Mouse (Mus musculus): Measurements from ENCODE around the gene Fam71b. TPM values are rescaled to one million over a fixed set of nuclear protein-coding genes. Genes with fewer than 3 reads are reported as not detected.

The Fam71b gene
- polyA plus RNA-seq, 1 experiment from 2014 or later: not detected

DNA sequence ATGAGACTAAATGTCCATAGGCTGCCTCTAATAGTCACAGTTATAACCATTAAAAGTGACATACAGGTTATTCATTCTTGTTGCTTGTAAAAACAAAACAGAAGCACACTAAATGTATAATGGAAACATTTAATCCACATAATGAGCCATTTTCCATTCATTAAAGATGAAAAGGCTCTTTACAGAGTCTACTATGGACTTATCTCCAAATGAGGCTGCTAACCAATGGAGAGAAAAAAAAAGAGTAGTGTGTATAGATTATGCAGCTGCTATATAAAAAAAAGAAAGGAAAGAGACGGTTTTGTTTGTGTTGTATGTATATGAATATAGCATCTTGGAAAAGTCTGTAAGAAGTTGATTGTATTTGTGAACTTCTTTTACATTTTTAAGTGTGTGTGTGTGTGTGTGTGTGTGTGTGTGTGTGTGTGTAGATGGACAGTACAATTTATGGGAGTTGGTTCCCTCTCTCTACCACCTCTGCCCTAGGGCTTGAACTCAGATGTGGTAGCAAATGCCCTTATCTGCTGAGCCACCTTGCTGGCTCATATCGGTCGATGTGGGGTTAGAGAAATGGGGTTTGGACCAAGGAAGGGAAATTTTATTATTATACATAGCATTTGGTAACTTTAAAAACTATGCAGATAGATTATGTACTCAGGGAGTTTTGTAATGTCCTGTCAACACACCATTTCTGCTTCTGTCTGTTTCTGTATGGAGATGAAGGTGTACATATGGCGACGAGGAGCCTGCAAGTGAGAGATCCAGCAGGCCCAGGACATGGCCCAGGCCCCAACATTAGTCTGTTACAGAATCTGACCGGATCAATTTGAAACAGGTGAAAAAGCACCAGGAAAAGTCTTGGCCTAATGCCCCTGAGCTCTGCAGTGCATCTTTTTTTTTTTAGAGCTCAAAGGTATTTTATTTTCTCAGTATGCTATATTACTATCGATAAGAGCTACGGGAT, 18.3 kb upstream of the Fam71b start:
- no peaks in the 10 kb centered on the region for H3K9me3 ChIP-seq (replicated peaks; ENCODE audit: control insufficient read depth, low read length, poor library complexity, severe bottlenecking)
- no peaks in the 10 kb centered on the region for H3K4me1 ChIP-seq (ENCODE audit: control insufficient read depth, insufficient read depth, low read length)
- no peak overlapping the region for H3K9ac ChIP-seq (ENCODE audit: low read depth, low read length)
- H3K4me3 ChIP-seq (ENCODE audit: low read depth, low read length): no peak overlapping the region
- H3K36me3 ChIP-seq (ENCODE audit: control insufficient read depth, insufficient read depth, low read length): no peaks in the 10 kb centered on the region
- H3K4me2 ChIP-seq (ENCODE audit: low read length): no peak overlapping the region
- H3K27ac ChIP-seq (ENCODE audit: low read length): no peak overlapping the region
- 92% methylated on average over 8 of the region's 8 CpGs for WGBS
- ATAC-seq: no peak
- no peaks in the 10 kb centered on the region for H3K27me3 ChIP-seq (ENCODE audit: control insufficient read depth, insufficient read depth, low read depth, low read length)

- no peaks in the 10 kb centered on the region for H3K27me3 ChIP-seq (ENCODE audit: control insufficient read depth, insufficient read depth, low read depth, low read length)
- 89% methylated on average over 7 of the region's 7 CpGs for WGBS
- H3K9ac ChIP-seq (ENCODE audit: low read depth, low read length): no peak overlapping the region
- ATAC-seq: no peak
- H3K27ac ChIP-seq (ENCODE audit: low read length): no peak overlapping the region
- H3K36me3 ChIP-seq (ENCODE audit: control insufficient read depth, insufficient read depth, low read length): no peaks in the 10 kb centered on the region
- H3K4me2 ChIP-seq (ENCODE audit: low read length): no peak overlapping the region
- no peak overlapping the region for H3K4me3 ChIP-seq (ENCODE audit: low read depth, low read length)
- H3K9me3 ChIP-seq (replicated peaks; ENCODE audit: control insufficient read depth, low read length, poor library complexity, severe bottlenecking): no peaks in the 10 kb centered on the region
- no peaks in the 10 kb centered on the region for H3K4me1 ChIP-seq (ENCODE audit: control insufficient read depth, insufficient read depth, low read length)
Observed at GRCm38 (mm10) chr11:46380097-46380675, 16.2 kb upstream of the Fam71b start.

DNA sequence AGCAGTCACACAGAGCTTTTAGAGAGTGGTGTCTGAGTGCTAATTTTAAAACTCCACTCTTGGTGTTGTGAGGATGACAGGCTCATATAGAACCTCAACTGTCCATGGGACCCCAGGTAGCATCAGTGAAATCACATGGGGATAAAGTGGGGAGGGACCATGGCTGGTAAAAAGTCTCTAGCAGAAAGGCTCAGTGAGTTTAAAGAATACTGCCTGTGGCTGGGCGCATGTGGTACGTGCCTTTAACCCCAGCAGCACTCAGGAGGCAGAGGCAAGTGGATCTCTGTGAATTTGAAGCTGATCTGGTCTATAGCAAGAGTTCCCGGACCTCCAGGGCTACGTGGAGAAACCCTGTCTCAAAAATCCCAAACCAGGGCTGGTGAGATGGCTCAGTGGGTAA, 13.9 kb upstream of the Fam71b start:
- Histone ChIP-seq H3K27ac (ENCODE audit: low read length) (no peak overlapping the region), H3K4me3 (ENCODE audit: low read depth, low read length) (no peak overlapping the region), H3K36me3 (ENCODE audit: control insufficient read depth, insufficient read depth, low read length) (no peaks in the 10 kb centered on the region), H3K27me3 (ENCODE audit: control insufficient read depth, insufficient read depth, low read depth, low read length) (no peaks in the 10 kb centered on the region), H3K4me2 (ENCODE audit: low read length) (no peak overlapping the region), H3K9me3 (replicated peaks; ENCODE audit: control insufficient read depth, low read length, poor library complexity, severe bottlenecking) (no peaks in the 10 kb centered on the region), H3K9ac (ENCODE audit: low read depth, low read length) (no peak overlapping the region), H3K4me1 (ENCODE audit: control insufficient read depth, insufficient read depth, low read length) (no peaks in the 10 kb centered on the region)
- no peak for ATAC-seq
- WGBS: 90% methylated on average over 4 of the region's 4 CpGs

DNA sequence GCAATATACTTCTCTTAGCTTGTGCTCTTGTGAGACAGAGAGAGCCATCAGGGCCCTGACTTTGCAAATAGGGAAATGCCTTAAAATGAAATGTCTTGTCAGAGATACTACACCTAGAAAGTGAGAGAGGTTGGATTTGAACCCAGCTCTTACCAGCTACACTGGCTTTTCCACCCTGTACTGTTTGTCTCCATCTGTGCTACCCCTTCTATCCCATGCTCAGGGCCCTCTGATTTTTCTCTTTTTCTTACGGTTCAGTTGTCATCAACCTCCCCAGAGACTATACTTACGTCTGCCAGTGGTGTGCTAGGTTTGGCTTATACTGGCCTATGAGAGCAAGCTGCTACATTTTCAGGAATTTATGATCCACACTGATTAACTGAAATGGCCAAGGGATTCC, 11.4 kb upstream of the Fam71b start:
- no peak overlapping the region for H3K4me2 ChIP-seq (ENCODE audit: low read length)
- H3K27ac ChIP-seq (ENCODE audit: low read length): no peak overlapping the region
- no peaks in the 10 kb centered on the region for H3K9me3 ChIP-seq (replicated peaks; ENCODE audit: control insufficient read depth, low read length, poor library complexity, severe bottlenecking)
- ATAC-seq: no peak
- H3K9ac ChIP-seq (ENCODE audit: low read depth, low read length): no peak overlapping the region
- no peak overlapping the region for H3K4me3 ChIP-seq (ENCODE audit: low read depth, low read length)
- no peaks in the 10 kb centered on the region for H3K27me3 ChIP-seq (ENCODE audit: control insufficient read depth, insufficient read depth, low read depth, low read length)
- no peaks in the 10 kb centered on the region for H3K4me1 ChIP-seq (ENCODE audit: control insufficient read depth, insufficient read depth, low read length)
- H3K36me3 ChIP-seq (ENCODE audit: control insufficient read depth, insufficient read depth, low read length): no peaks in the 10 kb centered on the region
- 90% methylated on average over 2 of the region's 2 CpGs for WGBS

- no peak overlapping the region for H3K27ac ChIP-seq (ENCODE audit: low read length)
- 89% methylated on average over 8 of the region's 8 CpGs for WGBS
- H3K9me3 ChIP-seq (replicated peaks; ENCODE audit: control insufficient read depth, low read length, poor library complexity, severe bottlenecking): no peaks in the 10 kb centered on the region
- H3K36me3 ChIP-seq (ENCODE audit: control insufficient read depth, insufficient read depth, low read length): no peaks in the 10 kb centered on the region
- H3K4me1 ChIP-seq (ENCODE audit: control insufficient read depth, insufficient read depth, low read length): no peaks in the 10 kb centered on the region
- no peak overlapping the region for H3K9ac ChIP-seq (ENCODE audit: low read depth, low read length)
- no peak overlapping the region for H3K4me2 ChIP-seq (ENCODE audit: low read length)
- no peak for ATAC-seq
- no peak overlapping the region for H3K4me3 ChIP-seq (ENCODE audit: low read depth, low read length)
- H3K27me3 ChIP-seq (ENCODE audit: control insufficient read depth, insufficient read depth, low read depth, low read length): no peaks in the 10 kb centered on the region
Observed at GRCm38 (mm10) chr11:46386556-46386955, 9.8 kb upstream of the Fam71b start.

GRCm38 (mm10) chr11:46387061-46387460, 9.3 kb upstream of the Fam71b start:
- H3K4me2 ChIP-seq (ENCODE audit: low read length): no peak overlapping the region
- H3K27me3 ChIP-seq (ENCODE audit: control insufficient read depth, insufficient read depth, low read depth, low read length): no peaks in the 10 kb centered on the region
- WGBS: 95% methylated on average over 8 of the region's 8 CpGs
- H3K4me3 ChIP-seq (ENCODE audit: low read depth, low read length): no peak overlapping the region
- ATAC-seq: no peak
- no peak overlapping the region for H3K9ac ChIP-seq (ENCODE audit: low read depth, low read length)
- no peaks in the 10 kb centered on the region for H3K4me1 ChIP-seq (ENCODE audit: control insufficient read depth, insufficient read depth, low read length)
- H3K27ac ChIP-seq (ENCODE audit: low read length): no peak overlapping the region
- no peaks in the 10 kb centered on the region for H3K9me3 ChIP-seq (replicated peaks; ENCODE audit: control insufficient read depth, low read length, poor library complexity, severe bottlenecking)
- H3K36me3 ChIP-seq (ENCODE audit: control insufficient read depth, insufficient read depth, low read length): no peaks in the 10 kb centered on the region

DNA sequence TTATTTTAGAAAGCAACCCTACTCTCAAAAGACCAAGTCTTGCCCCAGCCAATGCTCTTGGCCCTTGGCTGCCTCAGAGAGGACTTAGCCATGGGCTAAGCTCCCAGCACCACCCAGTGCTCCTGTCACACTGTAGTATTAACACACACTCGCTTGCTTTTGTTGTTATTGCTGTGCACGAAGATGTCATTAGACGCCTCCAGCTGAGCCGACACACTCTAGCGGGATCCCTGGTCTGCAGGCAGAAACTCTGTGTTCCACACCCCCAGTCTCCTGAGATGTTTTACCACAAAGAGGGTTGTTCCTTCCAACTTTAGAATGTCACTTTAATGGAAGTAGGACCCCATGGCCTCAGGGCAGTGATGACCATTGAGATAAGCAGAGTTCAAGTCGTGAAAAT, 7.9 kb upstream of the Fam71b start:
- Histone ChIP-seq H3K4me1 (ENCODE audit: control insufficient read depth, insufficient read depth, low read length) (no peaks in the 10 kb centered on the region), H3K36me3 (ENCODE audit: control insufficient read depth, insufficient read depth, low read length) (no peaks in the 10 kb centered on the region), H3K4me2 (ENCODE audit: low read length) (no peak overlapping the region), H3K9ac (ENCODE audit: low read depth, low read length) (no peak overlapping the region), H3K27ac (ENCODE audit: low read length) (no peak overlapping the region), H3K4me3 (ENCODE audit: low read depth, low read length) (no peak overlapping the region), H3K27me3 (ENCODE audit: control insufficient read depth, insufficient read depth, low read depth, low read length) (no peaks in the 10 kb centered on the region), H3K9me3 (replicated peaks; ENCODE audit: control insufficient read depth, low read length, poor library complexity, severe bottlenecking) (no peaks in the 10 kb centered on the region)
- 74% methylated on average over 6 of the region's 6 CpGs for WGBS
- ATAC-seq: no peak

DNA sequence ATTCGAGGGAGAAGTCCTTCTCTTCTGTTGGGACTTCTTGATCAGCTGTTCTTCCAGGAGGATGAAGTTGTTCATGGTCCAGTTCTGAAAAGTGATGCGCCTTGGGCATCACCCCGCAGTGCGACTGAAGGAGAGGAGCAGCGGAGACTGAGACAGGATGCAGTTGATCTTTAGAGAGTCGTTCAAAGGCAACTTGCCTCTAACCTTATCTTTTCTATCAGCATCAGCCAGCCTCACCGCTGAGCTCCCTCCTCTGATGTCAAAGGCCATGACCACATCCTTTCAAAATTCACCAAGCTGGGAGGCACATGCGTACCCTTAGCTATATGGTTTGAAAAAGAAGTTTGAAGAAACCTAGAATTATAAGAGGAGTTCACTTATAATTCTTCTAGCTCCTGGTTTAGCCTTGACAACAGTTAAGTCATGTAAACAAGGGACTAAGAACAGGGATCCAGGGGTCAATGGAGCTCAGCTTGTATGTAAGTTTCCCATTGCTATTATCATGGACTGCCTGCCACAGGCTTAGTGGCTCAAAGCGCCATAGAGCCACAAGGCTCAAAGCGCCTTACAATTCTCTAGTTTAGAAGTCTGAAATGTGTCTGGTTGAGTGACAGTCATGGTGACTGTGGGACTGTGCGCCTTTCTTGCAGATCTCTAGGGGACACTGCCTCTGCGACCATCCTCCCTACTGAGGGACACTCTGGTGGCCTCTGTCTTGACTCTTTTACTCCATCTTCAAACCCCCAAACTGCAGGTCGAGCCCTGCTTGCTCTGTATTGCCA, 6.8 kb upstream of the Fam71b start, which contains the start of gene Itk:
Gene Itk, minus strand, starts transcription at position 180 of the 782 bp plus-strand sequence.
- Histone ChIP-seq H3K9me3 (replicated peaks; ENCODE audit: control insufficient read depth, low read length, poor library complexity, severe bottlenecking) (no peaks in the 10 kb centered on the region), H3K4me1 (ENCODE audit: control insufficient read depth, insufficient read depth, low read length) (no peaks in the 10 kb centered on the region), H3K27ac (ENCODE audit: low read length) (no peak within 1 kb of the TSS), H3K4me2 (ENCODE audit: low read length) (no peak within 1 kb of the TSS), H3K4me3 (ENCODE audit: low read depth, low read length) (no peak within 1 kb of the TSS), H3K36me3 (ENCODE audit: control insufficient read depth, insufficient read depth, low read length) (no peaks in the 10 kb centered on the region), H3K27me3 (ENCODE audit: control insufficient read depth, insufficient read depth, low read depth, low read length) (no peaks in the 10 kb centered on the region), H3K9ac (ENCODE audit: low read depth, low read length) (no peak within 1 kb of the TSS)
- WGBS: 87% methylated on average over 13 of the region's 13 CpGs
- ATAC-seq: no peak

Data from midbrain, embryonic 16.5 days (tissue).